8 mouse cellular contexts compared by ENCODE assay signal in the genomic region with DNA sequence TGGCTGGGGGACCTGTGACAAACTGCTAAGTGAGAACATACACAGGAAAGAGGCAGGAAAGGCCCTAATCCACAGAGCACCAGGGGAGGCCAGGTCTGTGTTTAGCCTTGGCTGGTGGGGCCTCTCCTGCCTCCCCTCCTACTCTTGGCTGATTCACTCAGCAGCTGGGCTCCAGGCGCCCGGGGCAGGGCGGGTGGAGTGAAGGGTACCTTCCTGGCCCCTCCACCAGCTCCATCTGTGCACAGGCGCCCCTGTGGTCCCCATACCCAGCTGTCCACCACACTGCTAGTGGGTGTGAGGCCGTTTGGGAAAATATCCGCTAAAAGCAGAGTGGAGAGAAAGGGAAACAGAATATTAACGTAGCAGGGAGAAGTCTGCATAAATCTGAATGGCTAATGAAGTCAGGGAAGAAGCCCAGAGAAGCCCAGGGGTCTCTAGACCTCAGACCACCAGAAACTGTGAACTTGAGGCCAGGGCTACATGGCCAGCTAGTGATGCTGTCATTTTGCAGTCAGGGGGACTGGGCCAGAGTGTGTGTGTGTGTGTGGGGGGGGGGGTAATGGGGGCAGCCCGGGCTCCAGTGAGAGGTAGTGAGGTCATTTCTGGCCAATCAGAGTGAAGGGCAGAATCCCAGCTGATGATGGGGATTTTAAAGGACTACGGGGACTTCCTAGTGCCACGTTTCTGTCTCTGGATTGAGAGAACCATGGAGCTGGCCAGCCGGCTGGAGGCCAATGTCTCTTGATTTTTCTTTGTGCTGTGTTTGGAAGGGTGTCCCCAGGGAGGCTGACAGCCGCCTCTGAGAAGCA.
DNase-seq lines count a peak whose midpoint lies in the region; ATAC-seq lines count a peak whose summit lies in the region.

No protein-coding gene starts in this region.

- H3K36me3 ChIP-seq in forebrain, embryonic 16.5 days (ENCODE audit: control insufficient read depth, insufficient read depth), result no peaks in the 10 kb centered on the region

- 4% methylated on average over 12 of the region's 12 CpGs for WGBS in forebrain, embryonic 16.5 days

- peaks cover 18% of the 10 kb centered on the region for H3K4me1 ChIP-seq in forebrain, embryonic 16.5 days (replicated peaks; ENCODE audit: control insufficient read depth, insufficient read depth, low read length)

- H3K9ac ChIP-seq in forebrain, embryonic 16.5 days (replicated peaks; ENCODE audit: low read depth, low read length), result peak overlapping the region; percentile 38

- peak overlapping the region; percentile 63 for H3K27ac ChIP-seq in forebrain, embryonic 16.5 days (ENCODE audit: low read length)

- peak; percentile 26 to 51 for DNase-seq in kidney, postnatal 4 days
- no peak for DNase-seq in kidney, postnatal 25 days
- DNase-seq in adrenal gland, postnatal 36 days, result peak; percentile 12 to 41
- peak; percentile 31 to 34 for DNase-seq in thymus, adult 18-20 months

- no peaks in the 10 kb centered on the region for H3K9me3 ChIP-seq in forebrain, embryonic 16.5 days (ENCODE audit: control insufficient read depth, low read length)

- H3K27me3 ChIP-seq in forebrain, embryonic 16.5 days (replicated peaks; ENCODE audit: control insufficient read depth, insufficient read depth, low read length), result no peaks in the 10 kb centered on the region

- no peak overlapping the region for H3K4me3 ChIP-seq in forebrain, embryonic 16.5 days (replicated peaks; ENCODE audit: low read length)

- H3K4me2 ChIP-seq in forebrain, embryonic 16.5 days (ENCODE audit: low read length), result no peak overlapping the region

- peak; percentile 90 for ATAC-seq in forebrain, embryonic 16.5 days
- peak; percentile 63 to 70 for ATAC-seq in hematopoietic stem cell, adult 5-6 weeks (replicated peaks in 1 of 2; ENCODE audit: insufficient read depth in 1 of 2, low FRiP score in 2 of 2, low TSS enrichment in 1 of 2, low read depth in 1 of 2, poor library complexity in 2 of 2, severe bottlenecking in 2 of 2)
- ATAC-seq in megakaryocyte-erythroid progenitor cell, adult 5-6 weeks (replicated peaks; ENCODE audit: low FRiP score, low TSS enrichment, poor library complexity, severe bottlenecking), result 0 out of 2 replicates have a peak, but pooled peaks have one; percentile 36
- no peak for ATAC-seq in erythroblast, adult 5-6 weeks (replicated peaks; ENCODE audit: low FRiP score, poor library complexity, severe bottlenecking)

Comparison
In these comparisons a context has a peak if more than half of its experiments do, and no peak if none do; other contexts are left out.
1. DNase-seq: peak in kidney, postnatal 4 days (2 of 2), adrenal gland, postnatal 36 days (2 of 2) and thymus, adult 18-20 months (2 of 2); none in kidney, postnatal 25 days (0 of 2).